Mouse (Mus musculus) CH12F3 (cell line): ENCODE data around the gene Fxyd1.

Experiments
- in situ Hi-C: fragments of 300-500 bp; cut with MboI; formaldehyde crosslinking; loops from 2 replicates; pipeline ENCODE4 v1.14.3; 2020; ENCODE audit warnings: low sequenced_read_pairs

Gene Fxyd1

DNA sequence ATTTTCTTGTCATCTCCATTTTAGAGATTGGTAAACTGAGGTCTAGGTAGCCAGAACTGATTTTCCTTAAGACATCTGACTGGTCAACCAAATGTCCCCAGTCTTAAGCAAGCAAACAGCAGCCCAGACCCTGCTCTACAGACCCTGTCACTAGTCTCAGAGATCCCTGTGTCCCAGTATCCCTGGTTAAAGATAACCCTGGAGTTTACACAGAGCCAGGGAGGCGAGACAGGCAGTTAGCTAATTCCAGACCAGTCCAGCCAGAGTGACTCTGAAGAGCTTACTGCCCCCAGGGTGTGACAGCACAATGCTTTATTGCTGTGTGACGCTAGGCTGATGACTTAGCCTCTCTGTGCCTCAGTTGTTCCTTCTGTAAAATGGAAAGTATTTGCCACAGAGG lies at the start of gene Fxyd1:
Gene Fxyd1 (minus strand): TSS at position 129 of the 400 bp plus-strand sequence.
- in situ Hi-C loops: no loop called here

DNA sequence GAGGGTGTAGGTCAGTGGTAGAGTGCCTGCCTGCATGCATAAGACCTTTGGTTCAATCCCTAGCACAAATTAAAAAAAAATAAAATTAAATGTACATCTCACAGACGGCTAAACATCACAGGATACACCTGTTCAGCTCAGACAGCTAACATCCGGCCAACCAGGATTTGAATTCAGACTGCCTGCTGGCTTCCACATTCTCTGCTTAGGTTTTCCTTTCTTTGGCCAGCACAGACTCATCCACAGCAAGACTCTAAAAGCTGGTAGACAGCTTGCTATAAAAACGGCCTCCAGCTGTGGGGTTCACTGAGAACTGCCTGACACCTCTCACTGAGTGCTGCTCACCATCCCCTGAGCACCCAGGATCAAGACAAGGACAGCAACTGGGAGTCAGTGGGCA lies 49.2 kb upstream of the Fxyd1 start:
- in situ Hi-C loops: no loop called here

DNA sequence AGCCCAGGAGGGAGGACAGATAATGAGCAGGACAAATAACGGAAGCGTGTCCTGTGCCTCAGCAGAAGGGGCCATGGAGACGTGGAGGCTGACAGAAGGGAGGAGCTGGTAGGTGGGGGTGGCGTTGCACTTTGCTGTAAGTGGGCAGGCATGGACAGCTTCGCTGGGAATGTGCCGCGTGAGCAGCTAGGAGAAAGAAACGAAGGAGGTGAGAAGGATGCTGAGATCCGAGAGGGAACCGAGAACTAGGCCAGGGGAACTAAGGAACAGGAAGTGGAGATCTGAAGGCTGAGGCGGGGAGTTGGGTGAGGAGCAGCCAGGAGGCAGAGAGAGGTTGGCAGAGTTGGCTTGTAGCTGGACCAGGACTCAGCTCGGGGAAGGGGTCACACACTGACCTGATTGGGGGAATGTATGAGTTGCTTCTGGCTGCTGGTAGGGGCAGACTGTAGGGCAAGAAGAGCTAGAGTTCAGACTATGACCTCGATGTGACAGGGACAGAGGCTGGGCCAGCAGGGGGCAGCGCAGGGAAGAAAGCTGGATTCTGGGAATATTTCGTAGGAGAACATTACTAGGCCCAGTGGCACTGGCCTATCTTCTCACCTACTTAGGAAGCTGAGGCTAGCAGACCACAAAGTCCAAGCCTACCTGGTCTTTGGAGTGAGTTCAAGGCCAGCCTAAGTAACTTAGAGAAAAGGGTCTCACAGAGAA lies 48.2 kb upstream of the Fxyd1 start:
- in situ Hi-C loops: no loop called here

DNA sequence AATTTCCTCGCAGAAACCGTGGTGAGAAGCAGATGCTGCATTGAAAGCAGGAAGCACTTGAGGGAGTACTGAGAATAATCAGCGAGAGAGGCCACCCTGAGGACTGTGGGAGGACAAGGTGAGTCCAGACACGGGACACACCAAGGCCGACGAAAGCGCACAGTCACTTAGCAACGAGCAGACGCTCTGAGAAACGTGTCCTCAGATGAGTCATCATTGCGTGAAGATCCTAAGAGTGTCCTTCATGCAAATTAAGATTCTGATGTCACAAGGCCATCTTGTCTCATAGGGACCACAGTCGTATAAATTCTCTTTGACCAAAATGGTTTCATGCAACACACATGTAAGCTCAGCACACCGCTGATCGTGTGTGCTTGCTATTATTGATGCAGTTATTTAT lies 43.8 kb upstream of the Fxyd1 start:
- in situ Hi-C loops: no loop called here

DNA sequence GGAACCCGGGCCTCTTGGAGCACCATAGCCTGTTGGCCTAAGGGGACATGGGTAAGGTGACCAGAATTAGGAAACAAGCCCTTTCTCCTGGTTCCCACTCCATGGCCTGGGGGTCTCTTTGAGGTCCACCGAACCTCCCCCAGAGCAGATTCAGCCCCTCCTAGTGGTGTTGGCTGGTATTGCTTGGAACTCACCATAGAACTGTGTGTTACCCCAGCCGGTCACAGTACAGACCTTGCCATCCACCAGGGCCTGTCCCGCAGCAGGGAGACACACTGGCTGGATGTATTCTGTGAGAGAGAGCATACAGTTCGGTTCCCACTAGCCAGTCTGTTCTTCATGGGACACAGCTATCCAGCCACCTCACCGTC lies 42.6 kb upstream of the Fxyd1 start:
- in situ Hi-C loops: loop anchor here (5.0 to 10.0 kb wide), 2 partner anchors 37 to 125 kb away; partner anchors contain the start of genes Fam187b and Lsr

DNA sequence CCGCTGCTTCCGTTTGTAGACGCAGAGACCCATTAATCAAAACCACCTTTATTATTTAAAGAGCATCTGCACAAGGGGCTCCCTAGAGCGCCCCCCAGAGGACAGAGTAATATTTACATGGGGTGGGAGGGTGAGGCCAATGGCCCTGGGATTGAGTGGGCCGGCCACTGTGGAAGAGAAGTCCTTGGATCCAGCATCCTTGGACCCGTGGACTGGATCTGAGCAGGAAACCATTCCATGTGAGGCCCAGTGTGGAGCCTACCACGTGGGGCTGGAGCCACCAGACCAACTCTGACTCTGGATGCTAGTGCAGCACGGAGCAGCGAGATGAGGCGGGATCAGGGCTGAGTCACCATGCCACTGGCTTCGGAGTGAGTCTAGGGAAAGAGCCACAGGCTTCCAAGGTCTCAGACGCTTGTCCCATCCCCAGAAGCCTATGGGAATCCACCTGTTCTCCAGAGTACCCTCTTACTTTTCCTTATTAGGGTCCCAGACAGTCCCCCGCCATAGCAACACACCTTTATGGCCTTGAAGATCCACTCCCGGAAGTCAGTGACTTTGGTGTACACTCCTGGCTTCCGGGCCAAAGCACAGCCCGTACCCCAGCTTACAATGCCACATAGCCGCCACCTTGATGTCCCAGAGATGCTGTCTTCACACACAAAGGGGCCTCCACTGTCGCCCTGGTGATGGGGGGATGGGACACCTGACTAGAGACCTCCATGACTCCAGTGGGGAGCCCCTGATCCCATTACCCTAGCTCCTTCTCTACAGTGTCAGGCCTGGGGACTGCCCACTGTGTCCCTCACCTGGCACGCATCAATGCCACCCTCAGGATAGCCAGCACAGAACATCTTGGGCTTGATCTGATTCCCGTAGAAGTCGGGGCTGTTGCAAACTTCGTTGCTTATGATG lies 42.0 kb upstream of the Fxyd1 start:
- in situ Hi-C loops: loop anchor here (5.0 to 10.0 kb wide), 2 partner anchors 37 to 124 kb away; partner anchors contain the start of genes Fam187b and Lsr

DNA sequence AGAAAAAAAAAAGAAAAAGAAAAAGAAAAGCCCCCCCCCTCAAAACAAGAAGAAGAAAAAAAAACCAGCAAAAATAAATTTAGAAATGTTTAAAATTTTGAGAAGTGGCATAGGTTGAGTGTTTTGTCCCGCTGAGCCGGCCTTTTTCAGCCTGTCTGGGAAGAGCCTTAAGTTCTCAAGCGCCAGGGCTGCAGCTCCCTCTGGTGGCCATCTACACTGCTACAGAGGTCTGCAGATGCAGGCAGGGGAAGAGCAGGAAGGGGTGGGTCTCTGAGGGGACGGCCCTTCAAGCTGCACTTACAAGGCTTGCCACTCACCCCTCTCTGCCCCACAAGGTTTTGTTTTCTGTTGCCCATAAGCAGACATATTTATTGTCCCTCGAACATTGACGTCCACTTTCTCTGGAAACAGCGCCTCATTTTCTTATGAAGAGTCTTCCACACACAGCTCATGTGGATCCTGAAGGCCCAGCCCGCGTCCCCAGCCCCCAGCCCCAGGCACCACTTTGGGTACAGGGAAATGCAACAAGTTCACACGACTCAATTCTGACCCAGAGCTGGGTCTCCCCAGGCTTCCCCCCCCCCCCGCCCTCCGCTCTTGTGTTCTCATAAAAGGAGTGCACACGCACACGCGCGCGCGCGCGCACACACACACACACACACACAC lies 40.7 kb upstream of the Fxyd1 start:
- in situ Hi-C loops: loop anchor here (5.0 to 10.0 kb wide), 2 partner anchors 35 to 123 kb away; partner anchors contain the start of genes Fam187b and Lsr

DNA sequence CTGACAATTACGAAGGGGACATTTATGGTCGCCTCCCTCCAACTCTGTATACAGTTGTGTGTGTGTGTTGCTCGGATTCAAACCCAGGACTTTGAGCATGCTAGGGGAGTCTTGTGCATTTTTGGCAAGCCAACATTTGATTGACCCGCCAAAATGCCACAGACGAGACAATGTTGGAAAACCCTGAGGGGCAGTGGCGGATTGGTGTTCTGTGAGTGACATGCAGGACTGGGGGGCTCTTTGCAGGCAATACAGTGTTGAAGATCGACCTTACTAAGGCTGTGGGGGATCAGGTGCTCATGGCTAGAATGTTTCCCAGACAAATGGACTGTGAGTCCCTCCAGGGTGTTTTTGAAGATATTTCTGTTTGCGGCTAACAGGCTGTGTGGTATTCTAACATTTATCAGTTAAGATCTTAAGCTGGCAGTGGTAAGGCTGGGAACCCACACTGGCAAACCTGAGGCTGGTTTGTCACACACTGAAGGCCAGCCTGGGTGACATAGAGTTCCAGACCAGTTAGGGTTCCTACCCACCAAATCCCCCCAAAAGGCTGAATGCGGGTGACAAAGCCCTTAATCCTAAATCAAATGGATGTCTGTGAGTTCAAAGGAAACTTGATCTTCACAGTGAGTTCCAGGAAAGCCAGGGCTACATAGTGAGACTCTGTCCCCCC lies 40.0 kb upstream of the Fxyd1 start:
- in situ Hi-C loops: loop anchor here (5.0 to 10.0 kb wide), 2 partner anchors 35 to 122 kb away; partner anchors contain the start of genes Fam187b and Lsr

DNA sequence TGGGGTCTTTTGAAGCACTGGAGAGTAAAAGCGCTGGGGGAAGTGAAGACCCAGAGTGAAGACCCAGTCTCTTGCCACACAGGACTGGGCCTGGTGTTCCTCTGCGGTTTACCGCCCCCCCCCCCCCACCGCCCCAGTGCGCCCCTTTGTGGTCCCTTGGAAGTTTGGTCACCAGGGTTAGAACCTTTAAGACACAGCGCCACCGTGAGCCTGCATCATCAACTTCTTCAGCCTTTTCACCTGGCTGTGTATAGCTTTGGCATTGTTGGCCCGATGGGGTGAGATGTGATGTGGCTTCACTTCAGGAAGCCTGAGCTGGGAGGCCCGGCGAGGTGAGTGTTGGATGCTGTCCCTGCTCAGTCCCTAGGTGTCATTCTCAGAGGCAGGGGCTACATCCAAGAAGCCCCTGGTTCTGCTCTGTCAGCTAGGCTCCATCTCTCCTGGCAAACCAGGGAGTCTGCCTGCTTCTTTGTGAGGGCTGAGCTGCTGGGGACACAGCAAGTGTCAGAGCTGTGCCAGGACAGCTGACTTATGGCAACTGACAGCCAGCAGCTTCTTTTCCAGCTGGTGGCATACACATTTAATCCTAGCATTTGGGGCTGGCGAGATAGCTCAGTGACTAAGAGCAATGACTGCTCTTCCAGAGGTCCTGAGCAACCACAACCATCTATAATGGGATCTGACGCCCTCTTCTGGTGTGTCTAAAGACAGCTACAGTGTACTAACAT lies 37.9 kb upstream of the Fxyd1 start:
- in situ Hi-C loops: loop anchor here (5.0 to 10.0 kb wide), 2 partner anchors 33 to 120 kb away; partner anchors contain the start of genes Fam187b and Lsr

DNA sequence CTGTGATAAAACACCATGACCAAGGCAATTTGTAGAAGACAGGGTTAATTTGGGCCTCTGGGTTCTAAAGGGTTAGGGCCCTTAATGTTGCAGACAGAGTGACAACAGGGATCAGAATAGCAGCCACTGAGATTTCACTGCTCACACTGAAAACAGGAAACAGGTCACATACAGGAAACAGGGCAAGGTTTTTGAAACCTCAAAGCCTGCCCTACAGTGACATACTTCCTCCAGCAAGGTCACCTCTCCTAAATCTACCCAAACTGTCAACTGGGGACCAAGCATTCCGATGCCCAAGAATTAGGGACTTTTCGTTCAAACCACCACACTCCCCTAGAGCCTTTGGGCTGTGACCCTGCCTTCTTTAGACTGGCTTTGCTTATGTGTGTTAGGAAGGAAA lies 32.7 kb upstream of the Fxyd1 start:
- in situ Hi-C loops: loop anchor here (10.0 kb wide), 1 partner anchor 115 kb away; the partner anchor contains the start of genes Fam187b and Lsr

DNA sequence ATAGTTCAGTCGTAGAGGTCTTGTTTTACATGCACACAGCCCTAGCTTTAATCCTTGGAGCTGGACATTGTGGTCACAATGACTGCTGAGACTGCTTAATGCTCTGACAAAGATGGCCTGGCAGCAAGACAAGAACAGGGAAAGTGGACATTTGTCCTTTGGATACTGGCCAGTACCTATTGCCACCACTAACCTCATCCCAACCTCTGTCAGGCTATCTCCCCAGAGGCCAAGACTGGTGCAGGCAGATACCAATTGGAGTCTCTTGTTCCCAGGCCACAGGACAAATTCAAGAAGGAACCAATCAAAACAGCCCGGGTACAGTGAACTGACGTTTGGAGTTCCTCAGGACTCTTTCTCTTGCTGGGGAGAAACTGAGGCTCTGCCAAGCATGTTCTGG lies 31.2 kb upstream of the Fxyd1 start:
- in situ Hi-C loops: no loop called here

DNA sequence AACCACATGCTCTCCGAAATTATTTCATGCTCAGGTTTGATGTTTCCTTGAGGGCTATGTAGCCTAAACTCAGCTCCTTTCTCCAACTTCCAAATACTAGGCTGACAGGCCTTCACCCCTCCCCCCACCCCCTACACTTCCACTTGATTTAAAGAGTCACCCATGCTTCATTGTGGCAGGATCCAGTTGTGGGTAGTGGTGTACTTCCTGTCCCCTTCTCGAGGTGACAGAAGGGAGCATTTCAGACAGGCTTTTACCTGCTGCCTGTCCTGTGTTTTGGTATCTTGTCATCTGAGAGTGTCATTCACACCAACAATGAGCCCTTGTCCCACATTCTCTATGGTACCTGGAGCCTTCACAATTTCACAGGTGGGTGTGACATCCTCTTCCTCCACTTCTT lies 30.3 kb upstream of the Fxyd1 start:
- in situ Hi-C loops: no loop called here

DNA sequence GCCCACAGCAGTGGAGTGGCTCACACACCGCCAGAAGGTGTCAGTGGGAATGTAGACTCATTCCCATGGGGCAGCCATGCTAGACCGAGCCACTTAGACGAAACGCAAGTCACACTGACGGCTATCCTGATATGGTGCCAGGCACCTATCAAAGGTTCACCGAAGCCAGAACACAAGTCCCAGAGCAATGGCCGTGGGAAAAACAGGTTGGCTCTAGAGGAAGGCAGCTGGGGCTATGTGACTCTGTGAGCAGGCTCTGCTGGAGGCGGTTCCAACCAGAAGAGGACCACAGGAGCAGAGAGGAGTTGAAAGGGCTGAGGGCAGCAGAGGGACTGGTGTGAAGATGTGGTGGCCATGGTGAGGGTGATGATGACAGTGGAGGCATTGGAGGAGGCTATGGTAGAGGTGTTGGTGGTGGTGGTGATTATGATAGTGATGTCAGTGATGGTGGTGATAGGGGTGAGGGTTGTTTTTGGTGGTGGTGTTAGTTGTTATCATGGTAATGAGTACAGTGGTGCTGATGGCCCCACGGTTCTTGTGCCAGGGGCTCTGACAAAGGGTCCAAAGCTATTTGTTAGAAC lies 29.3 kb upstream of the Fxyd1 start:
- in situ Hi-C loops: no loop called here

DNA sequence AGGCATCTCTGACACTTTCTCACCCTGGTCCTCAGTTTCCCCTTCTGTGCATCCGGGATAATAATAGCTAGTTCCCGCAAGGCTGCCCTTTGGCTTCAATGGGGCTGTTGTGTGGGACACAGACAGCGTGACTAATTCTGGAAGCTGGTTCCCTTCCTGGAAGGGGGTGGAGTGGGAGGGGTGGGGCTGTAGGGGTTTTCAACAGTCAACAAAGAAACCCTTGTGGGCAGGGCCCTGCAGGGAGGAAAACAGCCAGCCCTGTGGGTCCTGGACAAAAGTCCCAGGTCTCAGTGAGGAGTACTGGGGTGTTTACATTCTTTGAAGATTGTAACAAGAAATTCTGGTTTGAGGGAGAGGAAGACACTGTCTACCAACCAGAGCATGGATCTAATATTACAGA lies 28.2 kb upstream of the Fxyd1 start:
- in situ Hi-C loops: no loop called here

DNA sequence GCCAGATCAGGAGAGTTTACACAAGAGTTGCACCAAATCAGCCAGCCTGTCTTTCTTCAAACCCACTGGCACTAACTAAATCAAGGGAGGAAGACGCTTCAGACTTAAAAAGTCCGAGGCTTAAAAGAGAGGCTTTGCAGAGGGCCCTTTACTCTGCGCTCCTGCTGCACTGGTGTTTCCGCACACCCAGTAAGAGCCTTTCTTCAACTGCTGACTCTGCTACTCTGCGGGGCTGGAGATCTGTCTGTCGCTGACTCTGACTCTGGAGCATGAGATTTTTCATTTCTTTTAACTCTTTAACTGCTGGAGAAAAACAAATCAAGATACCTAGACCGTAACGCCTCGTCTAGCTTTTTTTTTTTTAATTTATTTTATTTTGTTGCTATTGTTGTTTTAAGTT lies 27.1 kb upstream of the Fxyd1 start:
- in situ Hi-C loops: no loop called here

DNA sequence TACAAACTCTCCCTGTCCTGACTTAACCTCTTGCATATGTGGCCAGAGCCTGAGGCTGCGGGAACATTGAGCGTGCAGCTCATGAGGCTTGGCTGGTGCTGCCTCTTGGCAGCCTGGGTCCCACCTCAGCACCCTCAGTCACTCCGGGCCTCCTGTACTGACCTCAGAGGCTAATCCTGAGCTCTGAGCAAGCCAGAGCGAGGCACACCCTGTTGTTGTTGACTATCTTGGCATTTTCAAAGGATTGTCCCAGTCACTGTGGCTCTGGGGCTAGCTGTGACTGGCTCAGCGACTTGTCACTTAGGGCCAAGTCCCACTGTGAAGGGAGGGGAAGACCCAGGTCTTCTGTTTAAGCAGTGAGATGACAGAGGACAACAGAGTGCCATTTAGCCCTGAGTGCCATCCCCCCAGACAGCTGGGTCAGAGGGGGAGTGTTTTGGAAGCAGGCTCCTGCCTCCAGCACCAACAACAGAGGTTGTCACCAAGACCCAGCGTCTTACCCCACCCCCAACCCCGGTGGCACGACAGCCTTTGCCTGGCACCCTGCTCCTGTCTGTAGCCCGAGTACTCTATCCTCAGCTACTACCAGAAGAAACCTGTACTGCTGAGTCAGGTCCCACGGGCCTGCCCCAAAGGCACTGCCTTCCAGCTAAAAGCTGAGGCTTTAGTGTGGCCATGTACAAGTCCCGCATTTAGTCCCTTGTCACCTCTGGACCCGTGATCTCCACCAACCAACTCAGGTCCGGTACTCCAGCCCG lies 26.0 kb upstream of the Fxyd1 start:
- in situ Hi-C loops: no loop called here

DNA sequence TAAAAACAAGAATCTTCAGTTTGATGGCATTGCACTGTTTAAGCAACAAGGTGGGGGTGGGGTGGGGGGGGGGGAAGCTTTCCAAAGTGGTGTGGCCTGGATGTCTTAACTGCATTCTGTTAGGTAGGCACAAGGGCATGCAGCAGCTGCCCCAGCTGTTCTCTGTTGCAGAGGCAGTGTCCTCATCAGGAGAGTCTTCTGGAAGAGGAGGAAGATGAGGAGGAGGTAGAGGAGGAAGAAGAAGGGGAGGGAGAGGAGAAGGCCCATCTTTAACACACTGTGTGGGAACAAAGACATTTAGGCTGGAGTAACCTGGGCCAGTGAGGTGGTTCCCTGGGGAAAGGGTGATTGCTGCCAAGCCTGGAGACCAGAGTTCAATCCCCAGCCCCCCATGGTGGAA lies 25.1 kb upstream of the Fxyd1 start:
- in situ Hi-C loops: no loop called here

DNA sequence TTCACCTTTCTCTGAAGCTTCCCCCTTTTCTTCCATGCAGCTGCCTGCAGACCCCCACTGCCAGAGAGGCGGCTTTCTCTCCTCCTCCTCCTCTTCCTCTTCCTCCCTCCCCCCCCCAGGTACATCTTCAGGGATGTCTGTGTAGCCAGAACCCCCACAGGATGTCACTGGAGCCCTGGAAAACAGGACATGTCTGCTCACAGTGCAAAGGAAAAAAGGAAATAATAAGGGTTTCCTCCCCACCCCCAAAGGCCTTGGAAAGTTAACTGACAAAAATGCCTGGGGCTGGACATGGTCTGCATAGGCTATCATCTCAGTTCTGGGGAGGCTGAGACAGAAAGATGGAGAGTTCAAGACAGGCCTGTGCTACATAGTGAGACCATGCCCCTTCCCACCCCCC lies 24.1 kb upstream of the Fxyd1 start:
- in situ Hi-C loops: no loop called here

DNA sequence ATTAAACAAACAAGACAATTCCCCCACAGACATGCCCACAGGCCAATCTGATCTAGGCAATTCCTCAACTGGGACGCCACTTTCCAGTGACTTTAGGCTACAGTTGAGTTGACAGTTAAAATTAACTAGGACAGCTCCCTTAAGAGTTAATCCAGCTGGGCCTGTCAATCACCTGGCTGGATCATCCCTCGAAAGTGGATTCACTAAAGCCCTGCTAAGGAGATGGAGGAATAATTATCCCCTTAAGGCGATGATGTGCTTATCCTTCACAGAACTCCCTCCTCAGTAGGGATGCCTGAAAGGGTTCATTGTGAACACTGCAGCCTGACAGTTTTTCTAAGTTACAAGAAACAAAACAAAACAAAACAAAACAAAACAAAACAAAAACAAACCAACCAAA lies 23.6 kb upstream of the Fxyd1 start:
- in situ Hi-C loops: no loop called here
